Mouse (Mus musculus) C2C12 (cell line): Measurements from ENCODE around the gene Patl2.

Experiments
- CEBPB ChIP-seq: IDR thresholded peaks from one replicate; pipeline ENCODE4 v1.6.1; 2011; ENCODE audit warnings: low read depth, mild to moderate bottlenecking, control low read depth, moderate library complexity
- CTCF ChIP-seq: IDR thresholded peaks from one replicate; pipeline ENCODE4 v1.5.1; 2011; ENCODE audit not compliant: control insufficient read depth, insufficient read depth, insufficient read length
- MAX ChIP-seq: IDR thresholded peaks from one replicate; pipeline ENCODE4 v1.6.1; 2011; ENCODE audit warnings: mild to moderate bottlenecking, control low read depth
- USF1 ChIP-seq: IDR thresholded peaks from one replicate; pipeline ENCODE4 v1.6.1; 2011; ENCODE audit warnings: low read depth, mild to moderate bottlenecking, control low read depth, moderate library complexity

- TF ChIP-seq CTCF (no peak), CEBPB (no peak), USF1 (no peak), MAX (no peak)
Observed at GRCm38 (mm10) chr2:122158362-122158802, 27.6 kb downstream of the Patl2 start.
